ENCODE assay signal across 8 mouse cellular contexts in genomic region chr6:124757909-124758848, GRCm38 (mm10). TPM values are rescaled to one million over a fixed set of nuclear protein-coding genes. Genes with fewer than 3 reads are reported as not detected.
DNase-seq lines count a peak whose midpoint lies in the region; ATAC-seq and TF ChIP-seq lines count a peak whose summit lies in the region.

No protein-coding gene starts in this region.

- intact Hi-C loops in left cerebral cortex, postnatal 14 days (cut with DNase I): no loop called here

- ATAC-seq in forebrain, embryonic 14.5 days: peak; percentile 30
- peak; percentile 38 for ATAC-seq in hindbrain, embryonic 14.5 days (ENCODE audit: low FRiP score)
- peak; percentile 15 for ATAC-seq in midbrain, embryonic 16.5 days

- H3K4me1 ChIP-seq in forebrain, embryonic 14.5 days (ENCODE audit: control insufficient read depth, insufficient read depth, low read length): peaks cover 39% of the 10 kb centered on the region
- peaks cover 44% of the 10 kb centered on the region for H3K4me1 ChIP-seq in hindbrain, embryonic 14.5 days (replicated peaks; ENCODE audit: control insufficient read depth, insufficient read depth, low read length)
- H3K4me1 ChIP-seq in midbrain, embryonic 16.5 days (ENCODE audit: control insufficient read depth, insufficient read depth, low read length): peaks cover 37% of the 10 kb centered on the region
- peaks cover 7% of the 10 kb centered on the region; the same call in 1 of the 2 replicates for H3K4me1 ChIP-seq in thymus, adult 2 months (replicated peaks; ENCODE audit: control insufficient read depth, insufficient read depth, low read length)

- H3K27me3 ChIP-seq in forebrain, embryonic 14.5 days (replicated peaks; ENCODE audit: control insufficient read depth, insufficient read depth, low read length): no peaks in the 10 kb centered on the region
- no peaks in the 10 kb centered on the region for H3K27me3 ChIP-seq in hindbrain, embryonic 14.5 days (ENCODE audit: control insufficient read depth, insufficient read depth, low read length)
- H3K27me3 ChIP-seq in midbrain, embryonic 16.5 days (ENCODE audit: control insufficient read depth, insufficient read depth, low read depth, low read length): no peaks in the 10 kb centered on the region
- no peaks in the 10 kb centered on the region for H3K27me3 ChIP-seq in thymus, adult 2 months (ENCODE audit: control insufficient read depth, insufficient read depth, low read length)

- peak overlapping the region; percentile 81 for H3K4me3 ChIP-seq in forebrain, embryonic 14.5 days (ENCODE audit: low read depth, low read length)
- H3K4me3 ChIP-seq in hindbrain, embryonic 14.5 days (replicated peaks; ENCODE audit: low read length): peak overlapping the region; percentile 78
- peak overlapping the region; percentile 84 for H3K4me3 ChIP-seq in midbrain, embryonic 16.5 days (ENCODE audit: low read depth, low read length)
- H3K4me3 ChIP-seq in thymus, adult 2 months (ENCODE audit: control insufficient read depth, insufficient read depth, low read length): no peak overlapping the region

- 21% methylated on average over 5 of the region's 5 CpGs for WGBS in forebrain, embryonic 14.5 days
- 18% methylated on average over 5 of the region's 5 CpGs for WGBS in hindbrain, embryonic 14.5 days
- WGBS in midbrain, embryonic 16.5 days: 20% methylated on average over 5 of the region's 5 CpGs
- 88% methylated on average over 5 of the region's 5 CpGs for WGBS in thymus, adult 2 months

- TF ChIP-seq CTCF in thymus, adult 2 months (IDR thresholded peaks at IDR 0.05; ENCODE audit: borderline replicate concordance, control insufficient read depth, extremely low read depth, insufficient read depth, low read length, poor library complexity): no peak

- no peak for TF ChIP-seq POLR2A in thymus, adult 2 months (IDR thresholded peaks at IDR 0.05; ENCODE audit: control insufficient read depth, extremely low read depth, insufficient read depth, low read length, poor library complexity)

- H3K9ac ChIP-seq in forebrain, embryonic 14.5 days (ENCODE audit: low read length): peak overlapping the region; percentile 96
- peak overlapping the region; percentile 94 for H3K9ac ChIP-seq in hindbrain, embryonic 14.5 days
- peak overlapping the region; percentile 45 for H3K9ac ChIP-seq in midbrain, embryonic 16.5 days (ENCODE audit: low read depth, low read length)

- no peaks in the 10 kb centered on the region for H3K9me3 ChIP-seq in forebrain, embryonic 14.5 days (replicated peaks; ENCODE audit: control insufficient read depth, low read length)
- H3K9me3 ChIP-seq in hindbrain, embryonic 14.5 days (ENCODE audit: control insufficient read depth, low read length): no peaks in the 10 kb centered on the region
- no peaks in the 10 kb centered on the region for H3K9me3 ChIP-seq in midbrain, embryonic 16.5 days (replicated peaks; ENCODE audit: control insufficient read depth, low read length, poor library complexity, severe bottlenecking)

- H3K4me2 ChIP-seq in forebrain, embryonic 14.5 days (ENCODE audit: low read length): peak overlapping the region; percentile 65
- peak overlapping the region; percentile 61 for H3K4me2 ChIP-seq in hindbrain, embryonic 14.5 days (replicated peaks)
- H3K4me2 ChIP-seq in midbrain, embryonic 16.5 days (ENCODE audit: low read length): peak overlapping the region; percentile 78

- peaks cover 4% of the 10 kb centered on the region; the same call in 1 of the 2 replicates for H3K36me3 ChIP-seq in forebrain, embryonic 14.5 days (ENCODE audit: control insufficient read depth, insufficient read depth, low read length)
- no peaks in the 10 kb centered on the region for H3K36me3 ChIP-seq in hindbrain, embryonic 14.5 days (replicated peaks; ENCODE audit: control insufficient read depth, insufficient read depth)
- H3K36me3 ChIP-seq in midbrain, embryonic 16.5 days (ENCODE audit: control insufficient read depth, insufficient read depth, low read length): peaks cover 4% of the 10 kb centered on the region; the same call in 1 of the 2 replicates
- no peaks in the 10 kb centered on the region for H3K36me3 ChIP-seq in thymus, adult 2 months (ENCODE audit: control insufficient read depth, insufficient read depth, low read length)

- DNase-seq in adrenal gland, adult (ENCODE audit: inconsistent age in 2 of 2, low spot score in 1 of 2): peak; percentile 68 to 85
- DNase-seq in adrenal gland, postnatal 4 days (ENCODE audit: low spot score in 2 of 2): no peak
- peak; percentile 66 for DNase-seq in cerebellum, adult 11 months
- peak; percentile 80 for DNase-seq in forebrain, embryonic 14.5 days (ENCODE audit: low spot score)
- no peak for DNase-seq in hindbrain, embryonic 14.5 days (ENCODE audit: low spot score)
- DNase-seq in left cerebral cortex, postnatal 14 days (ENCODE audit: low spot score in 2 of 2): peak; percentile 61 to 68
- no peak for DNase-seq in thymus, adult 2 months

- H3K27ac ChIP-seq in forebrain, embryonic 14.5 days (ENCODE audit: low read depth, low read length): peak overlapping the region; percentile 97
- peak overlapping the region; percentile 97 for H3K27ac ChIP-seq in hindbrain, embryonic 14.5 days
- peak overlapping the region; percentile 95 for H3K27ac ChIP-seq in midbrain, embryonic 16.5 days (ENCODE audit: low read length)
- no peak overlapping the region for H3K27ac ChIP-seq in thymus, adult 2 months (ENCODE audit: control insufficient read depth, insufficient read depth, low read length)

RNA-seq across cellular contexts. Expression of gene Atn1, which starts 1.9 kb away (rescaled TPM):
- total RNA-seq in adrenal gland, postnatal 4 days (2021): 100 to 1,000 TPM in 1 of 2 experiments, 10 to 100 TPM in 1; 99.7 to 111 TPM
- polyA plus RNA-seq in forebrain, embryonic 14.5 days (2014; fragmentation: Nextera tagmentation; extraction: Ambion mirVana): 12.2 and 16.6 TPM in 2 replicates
- 25.9 and 26.0 TPM in 2 replicates for polyA plus RNA-seq in hindbrain, embryonic 14.5 days (2014; fragmentation: Nextera tagmentation; extraction: Ambion mirVana)
- 100 to 1,000 TPM; 147 to 166 TPM for total RNA-seq in left cerebral cortex, postnatal 14 days (2021)
- 28.9 and 29.3 TPM in 2 replicates for polyA plus RNA-seq in midbrain, embryonic 16.5 days (2015; fragmentation: Nextera tagmentation; extraction: Ambion mirVana)
- polyA plus RNA-seq in thymus, adult 2 months (2012; rRNA removed): 48.3 and 51.6 TPM in 2 replicates

RNA-seq across cellular contexts. Expression of gene Gm45234, which starts 2.4 kb away (rescaled TPM):
- total RNA-seq in adrenal gland, postnatal 4 days (2021): 1 to 10 TPM in 1 of 2 experiments, not detected in 1; 2.2 TPM
- polyA plus RNA-seq in forebrain, embryonic 14.5 days (2014; fragmentation: Nextera tagmentation; extraction: Ambion mirVana): not detected in 2 replicates
- not detected in 2 replicates for polyA plus RNA-seq in hindbrain, embryonic 14.5 days (2014; fragmentation: Nextera tagmentation; extraction: Ambion mirVana)
- total RNA-seq in left cerebral cortex, postnatal 14 days (2021): not detected
- not detected in 2 replicates for polyA plus RNA-seq in midbrain, embryonic 16.5 days (2015; fragmentation: Nextera tagmentation; extraction: Ambion mirVana)
- not detected in 2 replicates for polyA plus RNA-seq in thymus, adult 2 months (2012; rRNA removed)

RNA-seq across cellular contexts. Expression of gene Eno2, which starts 11.3 kb away (rescaled TPM):
- total RNA-seq in adrenal gland, postnatal 4 days (2021): 10 to 100 TPM; 17.9 to 28.3 TPM
- 34.6 and 49.5 TPM in 2 replicates for polyA plus RNA-seq in forebrain, embryonic 14.5 days (2014; fragmentation: Nextera tagmentation; extraction: Ambion mirVana)
- polyA plus RNA-seq in hindbrain, embryonic 14.5 days (2014; fragmentation: Nextera tagmentation; extraction: Ambion mirVana): 142 and 174 TPM in 2 replicates
- total RNA-seq in left cerebral cortex, postnatal 14 days (2021): 100 to 1,000 TPM; 719 to 758 TPM
- 94.4 and 138 TPM in 2 replicates for polyA plus RNA-seq in midbrain, embryonic 16.5 days (2015; fragmentation: Nextera tagmentation; extraction: Ambion mirVana)
- 10.2 and 12.9 TPM in 2 replicates for polyA plus RNA-seq in thymus, adult 2 months (2012; rRNA removed)

RNA-seq across cellular contexts. Expression of gene Grcc10, which starts 17.0 kb away (rescaled TPM):
- total RNA-seq in adrenal gland, postnatal 4 days (2021): 100 to 1,000 TPM; 313 TPM
- polyA plus RNA-seq in forebrain, embryonic 14.5 days (2014; fragmentation: Nextera tagmentation; extraction: Ambion mirVana): 722 and 848 TPM in 2 replicates
- polyA plus RNA-seq in hindbrain, embryonic 14.5 days (2014; fragmentation: Nextera tagmentation; extraction: Ambion mirVana): 616 and 701 TPM in 2 replicates
- 100 to 1,000 TPM; 294 to 301 TPM for total RNA-seq in left cerebral cortex, postnatal 14 days (2021)
- polyA plus RNA-seq in midbrain, embryonic 16.5 days (2015; fragmentation: Nextera tagmentation; extraction: Ambion mirVana): 665 and 679 TPM in 2 replicates
- polyA plus RNA-seq in thymus, adult 2 months (2012; rRNA removed): 265 and 352 TPM in 2 replicates

RNA-seq across cellular contexts. Expression of gene Ptpn6, which starts 19.7 kb away (rescaled TPM):
- 1 to 10 TPM; 8.3 to 8.4 TPM for total RNA-seq in adrenal gland, postnatal 4 days (2021)
- 4.7 TPM in 2 replicates for polyA plus RNA-seq in forebrain, embryonic 14.5 days (2014; fragmentation: Nextera tagmentation; extraction: Ambion mirVana)
- 3.5 and 4.3 TPM in 2 replicates for polyA plus RNA-seq in hindbrain, embryonic 14.5 days (2014; fragmentation: Nextera tagmentation; extraction: Ambion mirVana)
- 1 to 10 TPM; 3.6 to 4.0 TPM for total RNA-seq in left cerebral cortex, postnatal 14 days (2021)
- 2.4 and 4.0 TPM in 2 replicates for polyA plus RNA-seq in midbrain, embryonic 16.5 days (2015; fragmentation: Nextera tagmentation; extraction: Ambion mirVana)
- polyA plus RNA-seq in thymus, adult 2 months (2012; rRNA removed): 210 and 212 TPM in 2 replicates

Comparison
In these comparisons a context has a peak if more than half of its experiments do, and no peak if none do; other contexts are left out.
1. DNase-seq: peak in adrenal gland, adult (2 of 2), cerebellum, adult 11 months (single experiment), forebrain, embryonic 14.5 days (single experiment) and left cerebral cortex, postnatal 14 days (2 of 2); none in adrenal gland, postnatal 4 days (0 of 2), hindbrain, embryonic 14.5 days (single experiment) and thymus, adult 2 months (single experiment).
2. H3K9ac ChIP-seq: peak in every context shown above with its lines; median percentile 96 in forebrain, embryonic 14.5 days; 94 in hindbrain, embryonic 14.5 days; 45 in midbrain, embryonic 16.5 days.
3. Peak in every context shown above with its lines, with median percentiles within 50 percentile points of each other: ATAC-seq and H3K4me2 ChIP-seq.